Mouse (Mus musculus) R1 (cell line): Measurements from ENCODE around the gene Tmem106a.
A peak's percentile ranks its signal among the peaks of the same experiment; 100 is the strongest.

Experiments used
- DNase-seq: peaks from one replicate; pipeline ENCODE4 v3.0.0-alpha.2; 2018; ENCODE audit warnings: low read depth, low spot score

The Tmem106a gene

GRCm38 (mm10) chr11:101640857-101641709 lies 59.0 kb downstream of the Tmem106a start:
- DNase-seq: peak; percentile 91
